Comparison of ENCODE assay signal across 7 mouse cellular contexts in genomic region chr13:83733991-83734610, GRCm38 (mm10).
DNase-seq lines count a peak whose midpoint lies in the region; ATAC-seq and TF ChIP-seq lines count a peak whose summit lies in the region.

No protein-coding gene starts in this region.

- intact Hi-C loops in left cerebral cortex, adult 2 months (cut with DNase I) = no loop called here
- intact Hi-C loops in left cerebral cortex, postnatal 4 days (cut with DNase I) = no loop called here
- intact Hi-C loops in gastrocnemius, postnatal 36 days (cut with DNase I) = no loop called here

- H3K27ac ChIP-seq in left cerebral cortex, adult 2 months = peak overlapping the region; percentile 80
- H3K27ac ChIP-seq in embryonic facial prominence, embryonic 15.5 days (replicated peaks) = no peak overlapping the region
- H3K27ac ChIP-seq in hindbrain, postnatal 0 days = peak overlapping the region; percentile 100
- peak overlapping the region; percentile 100 for H3K27ac ChIP-seq in neural tube, embryonic 15.5 days (replicated peaks)

- no peaks in the 10 kb centered on the region for H3K36me3 ChIP-seq in embryonic facial prominence, embryonic 15.5 days
- H3K36me3 ChIP-seq in hindbrain, postnatal 0 days (ENCODE audit: insufficient read depth, low read length) = peaks cover 5% of the 10 kb centered on the region; the same call in 1 of the 2 replicates
- H3K36me3 ChIP-seq in neural tube, embryonic 15.5 days = no peaks in the 10 kb centered on the region

- 0% methylated on average over 1 of the region's 1 CpGs for WGBS in embryonic facial prominence, embryonic 15.5 days
- 0% methylated on average over 1 of the region's 1 CpGs for WGBS in hindbrain, postnatal 0 days
- 0% methylated on average over 1 of the region's 1 CpGs for WGBS in neural tube, embryonic 15.5 days

- TF ChIP-seq CTCF in left cerebral cortex, adult 2 months (IDR thresholded peaks at IDR 0.05) = no peak
- TF ChIP-seq CTCF in hindbrain, postnatal 0 days (IDR thresholded peaks at IDR 0.05; ENCODE audit: low read depth) = no peak

- H3K4me2 ChIP-seq in embryonic facial prominence, embryonic 15.5 days (replicated peaks) = peak overlapping the region; percentile 12; the same call in 1 of the 2 replicates
- peak overlapping the region; percentile 89 for H3K4me2 ChIP-seq in hindbrain, postnatal 0 days (ENCODE audit: low read depth, low read length)
- H3K4me2 ChIP-seq in neural tube, embryonic 15.5 days = peak overlapping the region; percentile 67

- H3K27me3 ChIP-seq in embryonic facial prominence, embryonic 15.5 days = peaks cover 79% of the 10 kb centered on the region
- H3K27me3 ChIP-seq in hindbrain, postnatal 0 days (ENCODE audit: insufficient read depth, low read length) = no peaks in the 10 kb centered on the region
- no peaks in the 10 kb centered on the region for H3K27me3 ChIP-seq in neural tube, embryonic 15.5 days (replicated peaks)

- peak overlapping the region; percentile 83 for H3K4me3 ChIP-seq in left cerebral cortex, adult 2 months
- peak overlapping the region; percentile 19; the same call in 1 of the 2 replicates for H3K4me3 ChIP-seq in embryonic facial prominence, embryonic 15.5 days (replicated peaks)
- peak overlapping the region; percentile 79 for H3K4me3 ChIP-seq in hindbrain, postnatal 0 days (ENCODE audit: low read length)
- H3K4me3 ChIP-seq in neural tube, embryonic 15.5 days (replicated peaks) = peak overlapping the region; percentile 64

- peaks cover 20% of the 10 kb centered on the region for H3K4me1 ChIP-seq in embryonic facial prominence, embryonic 15.5 days
- no peaks in the 10 kb centered on the region for H3K4me1 ChIP-seq in hindbrain, postnatal 0 days (ENCODE audit: insufficient read depth, low read length)
- H3K4me1 ChIP-seq in neural tube, embryonic 15.5 days = 0 out of 2 replicates have a peak, but pooled peaks cover 2% of the 10 kb centered on the region

- no peak for ATAC-seq in embryonic facial prominence, embryonic 15.5 days (ENCODE audit: insufficient number of reproducible peaks, low FRiP score, low TSS enrichment, low read depth)
- ATAC-seq in hindbrain, postnatal 0 days = no peak
- no peak for ATAC-seq in neural tube, embryonic 15.5 days (ENCODE audit: low FRiP score)

- peak in 1 of 2 experiments; percentile 2 for DNase-seq in left cerebral cortex, adult 2 months (ENCODE audit: extremely low spot score in 1 of 2, low spot score in 2 of 2)
- DNase-seq in left cerebral cortex, postnatal 4 days = no peak
- DNase-seq in hindbrain, postnatal 0 days (ENCODE audit: low spot score) = peak; percentile 60
- no peak for DNase-seq in gastrocnemius, postnatal 36 days
- no peak for DNase-seq in cerebellum, adult 9-10 months

- no peaks in the 10 kb centered on the region for H3K9me3 ChIP-seq in embryonic facial prominence, embryonic 15.5 days (replicated peaks)
- no peaks in the 10 kb centered on the region for H3K9me3 ChIP-seq in hindbrain, postnatal 0 days (ENCODE audit: low read length)
- H3K9me3 ChIP-seq in neural tube, embryonic 15.5 days (replicated peaks) = no peaks in the 10 kb centered on the region

- no peak overlapping the region for H3K9ac ChIP-seq in embryonic facial prominence, embryonic 15.5 days
- H3K9ac ChIP-seq in hindbrain, postnatal 0 days (replicated peaks; ENCODE audit: low read length) = peak overlapping the region; percentile 100
- H3K9ac ChIP-seq in neural tube, embryonic 15.5 days (replicated peaks) = peak overlapping the region; percentile 92

Comparison
In these comparisons a context has a peak if more than half of its experiments do, and no peak if none do; other contexts are left out.
1. H3K4me3 ChIP-seq: peak in every context shown above with its lines; median percentile 83 in left cerebral cortex, adult 2 months; 79 in hindbrain, postnatal 0 days; 64 in neural tube, embryonic 15.5 days; 19 in embryonic facial prominence, embryonic 15.5 days.
2. H3K4me2 ChIP-seq: peak in every context shown above with its lines; median percentile 89 in hindbrain, postnatal 0 days; 67 in neural tube, embryonic 15.5 days; 12 in embryonic facial prominence, embryonic 15.5 days.